Mouse (Mus musculus) heart, adult 18-20 months (tissue): ENCODE measurements around the gene Maml2. TPM values are rescaled to one million over a fixed set of nuclear protein-coding genes. Genes with fewer than 3 reads are reported as not detected.
"Not testable (repeated sequence)": the region's sequence is repeated elsewhere in the genome, so short reads cannot be mapped to it uniquely, and the experiment has no call there.

ENCODE experiments used
- DNase-seq, 2 experiments: peaks; one replicate each; pipeline ENCODE4 v3.0.0; 2021 to 2022; ENCODE audit warnings: mixed read lengths in 1 of 2
- total RNA-seq, 2 experiments: library from RNA; stranded (reverse); gene quantifications; 2 replicates each; pipeline ENCODE4 v1.2.3; 2021

Gene Maml2
- total RNA-seq, 2 experiments from 2014 or later, result 5.3 to 6.0 TPM

DNA sequence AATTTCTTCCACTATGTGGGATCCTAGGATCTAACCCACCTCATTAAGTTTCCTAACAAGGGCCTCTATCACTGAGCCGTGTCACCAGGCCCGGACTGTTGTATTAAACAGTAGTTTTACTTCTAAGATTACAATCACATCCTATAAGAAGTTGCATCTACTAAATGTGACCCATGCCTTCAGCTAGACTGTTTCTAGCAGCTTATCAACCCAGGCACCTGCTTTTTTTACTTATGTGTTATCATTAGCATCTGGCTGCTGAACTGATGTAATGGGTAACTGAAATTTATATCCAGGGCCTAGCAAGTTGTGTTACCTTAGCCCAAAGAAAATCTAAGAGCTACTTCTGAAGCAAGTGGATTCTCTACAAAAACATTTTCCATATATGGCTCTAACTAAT is 380.3 kb downstream of the Maml2 start:
- no peak for DNase-seq

- no peak for DNase-seq
These were observed 381.9 kb downstream of the Maml2 start for GRCm38 (mm10) chr9:13679696-13680095.

- DNase-seq, result no peak
These were observed 383.4 kb downstream of the Maml2 start for GRCm38 (mm10) chr9:13681147-13681546.

- peak; percentile 31 to 37 for DNase-seq
These were observed 383.9 kb downstream of the Maml2 start for GRCm38 (mm10) chr9:13681581-13682038.

DNA sequence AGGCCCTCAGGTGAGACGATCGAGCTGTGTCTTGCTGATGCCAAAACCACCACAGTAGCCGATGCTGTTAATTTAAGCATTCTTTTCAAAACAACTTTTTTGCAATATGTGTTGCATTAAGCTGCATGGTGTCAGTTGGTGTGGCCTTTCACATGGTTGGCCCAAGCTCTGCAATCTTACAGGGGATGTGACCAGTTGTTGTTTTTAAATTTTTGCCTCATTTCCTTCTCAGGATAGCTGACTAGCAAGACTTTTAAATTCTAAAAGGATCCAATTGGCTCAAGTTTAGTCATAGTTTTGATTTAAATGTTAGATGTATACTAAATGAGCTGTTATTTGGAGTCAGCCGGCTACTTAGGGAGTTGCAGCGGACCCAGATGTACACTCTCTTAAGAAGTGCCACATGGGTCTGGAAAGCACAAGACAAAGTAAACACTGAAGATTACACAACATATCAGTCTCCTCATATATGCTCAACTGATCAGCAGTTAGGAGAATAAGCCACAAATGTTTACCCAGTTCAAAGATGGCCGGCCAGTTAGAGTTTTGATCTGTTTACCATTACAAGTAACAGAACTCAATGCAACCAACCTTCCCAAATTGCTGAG is 386.7 kb downstream of the Maml2 start:
- DNase-seq, result no peak

DNA sequence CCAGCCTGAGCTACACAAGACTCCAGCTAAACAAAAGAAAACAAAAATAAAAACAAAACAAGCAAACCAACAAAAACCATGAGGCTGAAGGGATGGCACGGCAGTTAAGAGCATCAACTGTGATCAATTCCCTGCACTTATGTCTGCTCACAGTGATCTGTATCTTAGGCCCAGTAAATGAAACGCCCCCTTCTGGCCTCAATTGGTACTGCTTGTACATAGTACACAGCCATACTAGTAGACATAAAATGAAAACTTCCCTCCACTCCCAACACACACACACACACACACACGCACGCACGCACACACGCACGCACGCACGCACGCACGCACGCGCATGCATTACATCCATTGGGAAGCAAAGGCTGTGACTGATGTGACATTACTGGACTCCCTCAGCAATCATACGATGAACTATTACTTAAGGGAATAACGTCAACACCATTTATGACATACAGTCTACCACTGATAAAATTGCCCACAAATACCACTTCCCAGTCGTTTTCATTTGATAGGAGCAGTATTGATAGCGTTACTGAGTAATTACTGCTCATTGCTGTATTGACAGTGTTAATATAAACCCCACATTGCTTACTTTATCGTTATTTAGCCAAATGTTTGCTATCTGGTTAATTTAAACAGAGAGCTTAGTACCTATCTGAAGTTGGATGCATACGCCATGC is 389.4 kb downstream of the Maml2 start:
- no peak for DNase-seq

- no peak for DNase-seq
These were observed 391.2 kb downstream of the Maml2 start for GRCm38 (mm10) chr9:13688997-13689396.

- DNase-seq, result no peak
These were observed 392.6 kb downstream of the Maml2 start for GRCm38 (mm10) chr9:13690321-13690720.

- DNase-seq, result no peak
These were observed 396.0 kb downstream of the Maml2 start for GRCm38 (mm10) chr9:13693693-13694284.

DNA sequence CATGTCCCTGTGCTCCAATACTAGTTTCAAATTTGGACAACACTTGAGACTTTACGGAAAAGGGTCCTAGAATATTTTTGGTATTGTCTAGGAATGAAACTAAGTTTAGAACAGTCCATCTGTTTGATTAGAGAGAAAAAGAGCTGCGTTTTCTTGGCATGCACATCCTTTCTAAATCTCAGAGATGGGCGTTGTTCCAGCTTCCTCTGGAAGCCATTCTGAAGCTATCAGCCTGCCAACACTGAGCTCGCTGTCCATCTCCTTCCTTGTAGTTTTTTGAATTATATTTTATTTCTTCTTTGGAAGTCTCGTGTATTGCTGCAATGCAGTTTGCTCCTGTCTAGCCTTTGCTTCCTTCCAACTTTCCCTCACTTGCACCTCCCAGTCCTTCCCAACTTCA is 396.5 kb downstream of the Maml2 start:
- DNase-seq, result peak; percentile 50 to 57

DNA sequence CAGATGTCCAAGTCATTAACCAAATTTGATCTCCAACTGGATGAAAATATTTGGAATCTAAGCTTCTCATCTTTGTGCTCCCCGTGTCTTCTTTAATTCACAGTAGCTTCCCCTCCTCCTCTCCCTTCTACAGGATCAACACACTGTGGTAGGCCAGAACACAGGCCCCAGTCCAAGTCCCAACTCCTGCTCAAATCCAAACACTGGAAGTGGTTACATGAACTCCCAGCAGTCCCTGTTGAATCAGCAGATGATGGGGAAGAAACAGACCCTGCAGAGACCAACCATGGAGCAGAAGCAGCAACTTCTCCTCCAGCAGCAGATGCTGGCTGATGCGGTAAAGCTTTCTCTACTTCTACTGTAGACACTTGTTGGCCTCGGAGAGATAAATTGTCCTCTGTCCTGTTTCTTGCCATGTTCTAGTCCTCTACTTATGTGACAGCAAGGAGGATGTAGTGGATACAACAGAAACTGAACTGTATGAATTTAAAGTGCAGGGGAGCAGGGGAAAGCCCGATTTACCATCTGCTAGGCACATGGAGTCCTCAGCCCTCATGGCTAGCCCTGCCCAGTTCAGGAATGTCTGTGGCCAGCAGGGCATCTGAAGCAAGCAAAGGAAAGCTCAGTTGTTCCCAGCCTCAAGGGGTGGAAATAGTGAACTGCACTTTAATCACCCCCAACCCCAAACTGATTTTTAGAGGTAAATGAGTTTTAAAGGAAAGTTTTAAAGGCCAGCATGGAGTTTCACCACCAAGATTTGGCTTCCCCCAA is 399.5 kb downstream of the Maml2 start:
- DNase-seq, result no peak

GRCm38 (mm10) chr9:13697869-13698268 is 400.1 kb downstream of the Maml2 start:
- DNase-seq, result no peak

DNA sequence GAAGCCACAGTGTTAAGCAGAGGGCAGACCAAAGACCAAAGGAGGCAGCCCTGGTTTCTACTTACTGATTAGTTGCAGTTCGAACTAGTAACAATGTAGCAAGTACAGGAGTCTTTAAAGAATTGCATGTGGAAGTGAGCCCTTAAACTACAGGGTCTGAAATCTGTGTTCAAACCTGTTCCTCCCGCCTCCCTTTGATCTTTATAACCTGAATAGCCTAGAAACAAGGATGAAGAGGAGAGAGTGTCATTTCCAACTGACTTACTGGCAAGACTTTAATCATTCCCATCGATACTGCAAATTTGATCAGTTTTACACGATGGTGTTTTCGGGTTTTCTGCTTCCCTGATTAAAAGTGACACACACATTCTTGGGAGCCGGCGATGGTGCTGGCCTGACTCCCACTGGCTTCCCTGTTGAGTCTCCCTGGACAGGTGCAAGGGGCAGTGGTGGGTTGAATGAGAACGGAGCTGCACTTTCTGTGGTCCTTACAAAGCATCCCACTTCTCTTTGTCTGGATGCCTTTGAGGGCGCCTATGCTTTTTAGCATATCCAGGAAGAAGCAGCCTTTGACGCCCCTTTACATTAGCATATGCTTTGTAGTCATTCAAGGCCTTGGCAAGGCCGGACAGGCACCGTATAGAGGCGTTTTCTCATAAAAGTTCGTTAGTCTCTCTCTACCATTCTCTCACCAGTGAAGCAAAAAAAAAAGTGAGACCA is 401.5 kb downstream of the Maml2 start:
- DNase-seq, result no peak

GRCm38 (mm10) chr9:13699781-13700116 is 402.0 kb downstream of the Maml2 start:
- no peak for DNase-seq

GRCm38 (mm10) chr9:13701773-13702172 is 404.0 kb downstream of the Maml2 start:
- peak in 1 of 2 experiments; percentile 49 for DNase-seq

DNA sequence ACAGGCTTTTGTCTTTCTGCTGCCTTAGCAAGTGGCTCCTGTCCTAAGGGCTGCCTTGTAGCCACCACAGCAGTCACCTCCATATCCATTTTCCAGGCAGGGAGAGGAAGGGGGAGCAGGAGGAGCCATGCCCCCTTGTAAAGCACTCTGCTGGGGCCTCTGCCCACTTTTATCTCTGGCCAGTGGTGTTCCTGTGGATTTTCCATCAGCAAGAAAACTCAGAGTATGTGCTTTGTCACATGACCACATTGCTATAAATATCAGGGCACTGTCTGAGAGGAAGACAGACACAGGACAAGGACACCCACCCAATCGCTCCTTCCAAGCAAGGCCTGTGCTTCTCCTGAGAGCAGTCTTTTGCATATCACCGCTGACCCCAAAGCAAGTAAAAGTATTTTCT is 405.3 kb downstream of the Maml2 start:
- peak; percentile 47 to 48 for DNase-seq

DNA sequence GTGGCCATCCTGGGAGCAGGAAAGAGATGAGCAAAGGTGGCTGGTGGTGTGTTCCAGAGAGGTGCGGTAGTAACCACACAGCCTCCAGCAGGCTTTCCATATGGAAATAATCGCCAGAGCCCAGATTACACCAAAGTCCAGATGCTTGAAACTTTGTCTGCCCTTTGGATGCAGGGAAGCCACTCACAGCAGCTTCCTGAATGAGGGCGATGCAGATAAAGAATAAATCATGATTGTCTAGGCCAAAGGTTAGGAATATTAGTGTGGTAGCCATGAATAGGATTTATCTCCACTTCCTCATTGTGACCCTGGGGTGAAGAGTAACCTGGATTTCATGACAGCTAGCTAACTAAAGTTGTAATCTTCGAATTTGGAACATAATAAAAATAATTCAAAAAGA is 407.2 kb downstream of the Maml2 start:
- no peak for DNase-seq

DNA sequence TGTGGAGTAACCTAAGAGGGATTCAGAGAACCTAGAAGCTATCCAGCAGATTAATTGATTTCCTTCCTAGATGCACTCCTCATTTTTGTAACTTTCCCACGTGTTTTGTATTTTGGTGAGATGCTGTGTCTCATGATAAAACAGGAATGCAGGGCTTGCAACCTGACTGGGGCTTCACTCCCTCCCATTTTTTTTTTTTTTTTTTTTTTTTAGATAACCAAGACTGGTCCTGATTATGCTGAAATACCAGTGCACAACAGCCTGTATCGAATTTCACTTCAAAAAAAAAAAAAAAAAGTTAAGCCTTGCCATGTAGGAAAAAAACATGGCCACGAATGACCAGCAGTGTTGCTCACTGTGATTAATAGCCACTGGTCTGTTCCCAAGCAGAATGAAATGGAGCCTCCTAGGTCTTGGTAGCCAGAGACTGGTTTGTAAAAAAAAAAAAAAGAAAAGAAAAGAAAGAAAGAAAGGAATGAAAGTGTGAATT is 409.4 kb downstream of the Maml2 start:
- no peak for DNase-seq

DNA sequence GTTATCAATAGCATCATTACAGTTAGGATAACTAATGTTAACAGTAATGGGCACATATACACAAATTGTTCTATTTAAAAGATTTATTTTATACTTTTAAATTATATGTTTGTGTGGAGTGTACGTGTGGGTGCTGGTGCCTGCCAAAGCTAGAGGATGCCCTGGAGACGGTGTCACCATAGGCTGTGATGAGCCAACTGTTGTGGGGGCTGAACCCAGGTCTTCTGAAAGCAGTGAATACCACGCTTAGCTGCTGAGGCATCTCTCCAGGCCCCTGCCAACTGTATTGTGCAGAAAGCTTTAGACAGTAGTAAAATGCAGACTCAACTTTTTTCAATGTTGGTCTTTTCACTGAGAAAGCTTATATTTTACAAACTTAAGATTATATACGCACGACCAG is 411.7 kb downstream of the Maml2 start:
- no peak for DNase-seq

- not testable (repeated sequence) for DNase-seq
These were observed 418.1 kb downstream of the Maml2 start for GRCm38 (mm10) chr9:13715891-13716290.

DNA sequence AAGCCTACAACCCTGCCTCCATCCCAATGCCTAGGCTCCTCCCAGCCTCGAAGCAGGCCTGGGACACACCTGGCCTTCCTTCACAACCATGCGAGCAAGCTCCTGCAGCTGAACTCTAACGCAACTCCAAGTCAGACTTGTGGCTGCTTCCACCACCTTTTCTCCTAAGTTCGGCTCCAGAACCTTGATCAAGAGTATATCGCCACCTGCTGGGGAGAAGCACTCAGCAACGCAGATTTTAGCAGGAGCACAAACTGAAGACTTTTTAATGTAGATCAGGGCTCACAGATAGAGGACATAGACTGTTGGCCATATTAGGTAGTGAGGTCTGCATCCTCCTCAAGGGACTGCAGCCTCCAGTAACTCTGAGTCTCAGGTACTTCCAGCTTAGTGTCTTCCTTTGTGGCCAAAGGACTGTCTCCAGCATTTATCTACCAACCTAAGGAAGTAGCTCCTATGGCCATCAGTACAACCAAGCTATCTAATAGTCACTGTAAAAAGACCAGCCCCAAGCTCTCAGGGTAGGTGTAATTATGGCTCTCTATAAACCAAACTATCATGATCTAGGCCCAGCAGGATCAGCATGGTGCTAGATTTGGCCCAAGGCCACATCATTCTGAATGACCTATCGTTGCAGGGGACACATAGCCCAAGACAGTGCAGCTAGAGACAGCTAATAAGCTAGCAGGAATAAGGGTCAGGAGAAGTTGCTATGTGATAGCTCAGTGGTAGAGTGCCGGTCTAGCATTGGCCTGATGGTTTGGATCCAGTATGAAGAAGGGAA is 418.8 kb downstream of the Maml2 start:
- DNase-seq, result peak; percentile 79 to 88
